Mouse (Mus musculus): Measurements from ENCODE around the gene Wnt10b.
"Not testable (repeated sequence)": the region's sequence is repeated elsewhere in the genome, so short reads cannot be mapped to it uniquely, and the experiment has no call there.

The Wnt10b gene

GRCm38 (mm10) chr15:98777762-98778161 lies at the start of gene Wnt10b:
Wnt10b (minus strand) TSS chr15:98778150.
- no peak for DNase-seq

- no peak for DNase-seq
Measured at GRCm38 (mm10) chr15:98827611-98828011, 49.7 kb upstream of the Wnt10b start.

GRCm38 (mm10) chr15:98823434-98823833 lies 45.5 kb upstream of the Wnt10b start:
- DNase-seq: no peak

GRCm38 (mm10) chr15:98822147-98822546 lies 44.2 kb upstream of the Wnt10b start:
- DNase-seq: no peak

- DNase-seq: no peak
Measured at GRCm38 (mm10) chr15:98821403-98821802, 43.5 kb upstream of the Wnt10b start.

GRCm38 (mm10) chr15:98820937-98821336 lies 43.0 kb upstream of the Wnt10b start:
- no peak for DNase-seq

GRCm38 (mm10) chr15:98818171-98818570 lies 40.2 kb upstream of the Wnt10b start:
- DNase-seq: no peak

GRCm38 (mm10) chr15:98812741-98813424 lies 34.9 kb upstream of the Wnt10b start:
- no peak for DNase-seq

GRCm38 (mm10) chr15:98810212-98810611 lies 32.3 kb upstream of the Wnt10b start:
- DNase-seq: not testable (repeated sequence)

GRCm38 (mm10) chr15:98809390-98809789 lies 31.4 kb upstream of the Wnt10b start, which contains the start of gene Ddn:
Ddn (minus strand) TSS chr15:98809490.
- DNase-seq: no peak

GRCm38 (mm10) chr15:98808651-98809134 lies 30.7 kb upstream of the Wnt10b start:
- DNase-seq: no peak

- DNase-seq: no peak
Measured at GRCm38 (mm10) chr15:98807895-98808650, 30.1 kb upstream of the Wnt10b start.

GRCm38 (mm10) chr15:98806809-98807770 lies 29.1 kb upstream of the Wnt10b start:
- DNase-seq: no peak

GRCm38 (mm10) chr15:98806071-98806808 lies 28.3 kb upstream of the Wnt10b start:
- no peak for DNase-seq

- peak; percentile 50 for DNase-seq
Measured at GRCm38 (mm10) chr15:98805324-98806040, 27.5 kb upstream of the Wnt10b start.

GRCm38 (mm10) chr15:98804054-98804453 lies 26.1 kb upstream of the Wnt10b start:
- peak; percentile 81 for DNase-seq

GRCm38 (mm10) chr15:98802926-98803325 lies 25.0 kb upstream of the Wnt10b start:
- DNase-seq: no peak

GRCm38 (mm10) chr15:98799396-98799795 lies 21.4 kb upstream of the Wnt10b start:
- DNase-seq: peak; percentile 61

- no peak for DNase-seq
Measured at GRCm38 (mm10) chr15:98798903-98799302, 21.0 kb upstream of the Wnt10b start.

- no peak for DNase-seq
Measured at GRCm38 (mm10) chr15:98797835-98798492, 20.0 kb upstream of the Wnt10b start.

Measured in cerebellum, adult 9-11 months (tissue).